Mouse (Mus musculus): ENCODE measurements around the gene Usp44. TPM values are rescaled to one million over a fixed set of nuclear protein-coding genes. Genes with fewer than 3 reads are reported as not detected.
A peak's percentile ranks its signal among the peaks of the same experiment; 100 is the strongest.
"Not testable (repeated sequence)": the region's sequence is repeated elsewhere in the genome, so short reads cannot be mapped to it uniquely, and the experiment has no call there.

The Usp44 gene
- total RNA-seq (2021), result not detected

GRCm38 (mm10) chr10:93830931-93831729, at the start of gene Usp44:
Gene Usp44 (plus strand): TSS chr10:93831555.
- intact Hi-C loops (cut with DNase I), result no loop called here
- DNase-seq (ENCODE audit: low spot score in 2 of 2), result no peak

GRCm38 (mm10) chr10:93783216-93784013, 47.9 kb upstream of the Usp44 start:
- intact Hi-C loops (cut with DNase I), result loop anchor here (1.0 kb wide), 1 partner anchor 10 kb away; no protein-coding TSS in a partner anchor
- DNase-seq (ENCODE audit: low spot score in 2 of 2), result peak in 1 of 2 experiments; percentile 66

GRCm38 (mm10) chr10:93799711-93800362, 31.5 kb upstream of the Usp44 start:
- intact Hi-C loops (cut with DNase I), result no loop called here
- no peak for DNase-seq (ENCODE audit: low spot score in 2 of 2)

- DNase-seq (ENCODE audit: low spot score in 2 of 2), result no peak
- intact Hi-C loops (cut with DNase I), result no loop called here
Measured at GRCm38 (mm10) chr10:93800363-93800722, 31.0 kb upstream of the Usp44 start.

GRCm38 (mm10) chr10:93800895-93801294, 30.5 kb upstream of the Usp44 start:
- intact Hi-C loops (cut with DNase I), result no loop called here
- DNase-seq (ENCODE audit: low spot score in 2 of 2), result no peak

- intact Hi-C loops (cut with DNase I), result no loop called here
- DNase-seq (ENCODE audit: low spot score in 2 of 2), result no peak
Measured at GRCm38 (mm10) chr10:93803199-93803598, 28.2 kb upstream of the Usp44 start.

- intact Hi-C loops (cut with DNase I); DNase-seq (ENCODE audit: low spot score in 2 of 2): not testable (repeated sequence)
Measured at GRCm38 (mm10) chr10:93809438-93809837, 21.9 kb upstream of the Usp44 start.

- DNase-seq (ENCODE audit: low spot score in 2 of 2), result no peak
- intact Hi-C loops (cut with DNase I), result no loop called here
Measured at GRCm38 (mm10) chr10:93810590-93811185, 20.7 kb upstream of the Usp44 start.

GRCm38 (mm10) chr10:93812098-93812497, 19.3 kb upstream of the Usp44 start:
- no peak for DNase-seq (ENCODE audit: low spot score in 2 of 2)
- intact Hi-C loops (cut with DNase I), result no loop called here

GRCm38 (mm10) chr10:93812774-93813415, 18.5 kb upstream of the Usp44 start:
- intact Hi-C loops (cut with DNase I), result loop anchor here (1.0 kb wide), 2 partner anchors 202 to 219 kb away; no protein-coding TSS in a partner anchor
- DNase-seq (ENCODE audit: low spot score in 2 of 2), result peak; percentile 76 to 87

GRCm38 (mm10) chr10:93813755-93814154, 17.6 kb upstream of the Usp44 start:
- intact Hi-C loops (cut with DNase I), result loop anchor here (1.0 kb wide), 2 partner anchors 202 to 219 kb away; no protein-coding TSS in a partner anchor

GRCm38 (mm10) chr10:93818661-93819060, 12.7 kb upstream of the Usp44 start:
- DNase-seq (ENCODE audit: low spot score in 2 of 2), result peak; percentile 74 to 81
- intact Hi-C loops (cut with DNase I), result loop anchor here (2.0 to 5.0 kb wide), 2 partner anchors 154 to 298 kb away; no protein-coding TSS in a partner anchor

More at GRCm38 (mm10) chr10:93813755-93814154, 17.6 kb upstream of the Usp44 start:
- no peak for DNase-seq (ENCODE audit: low spot score in 2 of 2)

GRCm38 (mm10) chr10:93829898-93830831, 1.2 kb upstream of the Usp44 start:
- DNase-seq (ENCODE audit: low spot score in 2 of 2), result no peak
- intact Hi-C loops (cut with DNase I), result no loop called here

GRCm38 (mm10) chr10:93831730-93832574, 597 bp downstream of the Usp44 start:
- intact Hi-C loops (cut with DNase I), result no loop called here
- no peak for DNase-seq (ENCODE audit: low spot score in 2 of 2)

GRCm38 (mm10) chr10:93832811-93833210, 1.5 kb downstream of the Usp44 start:
- intact Hi-C loops (cut with DNase I), result no loop called here
- no peak for DNase-seq (ENCODE audit: low spot score in 2 of 2)

GRCm38 (mm10) chr10:93833370-93833698, 2.0 kb downstream of the Usp44 start:
- intact Hi-C loops (cut with DNase I), result no loop called here
- DNase-seq (ENCODE audit: low spot score in 2 of 2), result no peak

GRCm38 (mm10) chr10:93833699-93834393, 2.5 kb downstream of the Usp44 start:
- DNase-seq (ENCODE audit: low spot score in 2 of 2), result no peak

More at GRCm38 (mm10) chr10:93833699-93834393, 2.5 kb downstream of the Usp44 start:
- intact Hi-C loops (cut with DNase I), result no loop called here
